Mouse (Mus musculus) forebrain, embryonic 15.5 days (tissue): ENCODE data around the gene Lgals8. TPM values are rescaled to one million over a fixed set of nuclear protein-coding genes. Genes with fewer than 3 reads are reported as not detected.

Experiments
- ATAC-seq: fragments of 200-750 bp; cut with Nextera tagmentation; replicated peaks from 2 replicates; pipeline ENCODE4 v1.8.0; 2017; ENCODE audit warnings: mild to moderate bottlenecking, moderate TSS enrichment, moderate library complexity
- H3K27ac ChIP-seq: fragments of 300-500 bp; sonication (generic); replicated peaks from 2 replicates; pipeline ENCODE4 v1.5.1; 2015; ENCODE audit warnings: mild to moderate bottlenecking, inconsistent platforms
- H3K27me3 ChIP-seq: fragments of 300-500 bp; sonication (generic); 2 replicates; pipeline ENCODE4 v1.6.1; 2015; ENCODE audit warnings: inconsistent platforms
- H3K36me3 ChIP-seq: fragments of 300-500 bp; sonication (generic); 2 replicates; pipeline ENCODE4 v1.6.1; 2015; ENCODE audit warnings: mild to moderate bottlenecking, inconsistent platforms
- H3K4me1 ChIP-seq: fragments of 300-500 bp; sonication (generic); 2 replicates; pipeline ENCODE4 v1.6.1; 2015; ENCODE audit warnings: inconsistent platforms
- H3K4me2 ChIP-seq: fragments of 300-500 bp; sonication (generic); replicated peaks from 2 replicates; pipeline ENCODE4 v1.6.1; 2015; ENCODE audit warnings: mild to moderate bottlenecking, inconsistent platforms
- H3K4me3 ChIP-seq: fragments of 300-500 bp; sonication (generic); 2 replicates; pipeline ENCODE4 v1.5.1; 2015; ENCODE audit warnings: mild to moderate bottlenecking, inconsistent platforms
- H3K9ac ChIP-seq: fragments of 300-500 bp; sonication (generic); replicated peaks from 2 replicates; pipeline ENCODE4 v1.6.1; 2015; ENCODE audit warnings: mild to moderate bottlenecking, inconsistent platforms
- H3K9me3 ChIP-seq: fragments of 300-500 bp; sonication (generic); 2 replicates; pipeline ENCODE4 v1.6.1; 2016; ENCODE audit warnings: inconsistent platforms
- WGBS: fragments of 180-500 bp; shearing (Covaris S2); methylation state at CpG from one replicate; pipeline ENCODE4 v1.1.7; 2015; ENCODE audit warnings: mixed read lengths; 5-methylcytosine and 5-hydroxymethylcytosine counted together
- polyA plus RNA-seq: library from polyadenylated mRNA; unstranded; fragments of >200 nt; fragmentation: Nextera tagmentation; extraction: Ambion mirVana; gene quantifications from 2 replicates; pipeline ENCODE4 v1.2.1, GENCODE M21; 2015

Gene Lgals8
- polyA plus RNA-seq: 13.5 and 14.1 TPM in 2 replicates

DNA sequence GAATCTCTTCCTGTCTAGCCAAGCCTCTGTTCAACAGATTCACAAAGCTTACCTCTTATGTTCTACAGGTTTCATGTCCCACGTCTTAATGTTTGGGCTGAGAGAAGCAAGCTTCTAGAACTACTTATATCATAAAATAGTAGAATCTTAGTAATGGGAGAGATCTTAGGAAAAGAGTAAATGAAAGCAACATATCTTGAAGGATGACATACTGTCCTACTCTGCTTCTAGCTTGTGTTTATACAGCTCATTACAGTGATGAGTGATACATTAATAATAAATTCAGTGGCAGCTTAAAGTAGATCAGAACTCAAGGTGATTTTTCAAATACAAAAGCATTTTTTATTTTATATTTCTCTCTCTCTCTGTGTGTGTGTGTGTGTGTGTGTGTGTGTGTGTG is at the start of gene Lgals8:
Lgals8 (minus strand) TSS at position 101 of the 400 bp plus-strand sequence.
- H3K4me1 ChIP-seq: peaks cover 11% of the 10 kb centered on the region; the same call in 1 of the 2 replicates
- no peaks in the 10 kb centered on the region for H3K36me3 ChIP-seq
- 88% methylated on average over 1 of the region's 1 CpGs for WGBS
- H3K4me3 ChIP-seq: no peak within 1 kb of the TSS
- no peaks in the 10 kb centered on the region for H3K9me3 ChIP-seq
- H3K27ac ChIP-seq: no peak within 1 kb of the TSS
- no peaks in the 10 kb centered on the region for H3K27me3 ChIP-seq
- H3K4me2 ChIP-seq: no peak within 1 kb of the TSS
- no peak within 1 kb of the TSS for H3K9ac ChIP-seq
- no peak for ATAC-seq

DNA sequence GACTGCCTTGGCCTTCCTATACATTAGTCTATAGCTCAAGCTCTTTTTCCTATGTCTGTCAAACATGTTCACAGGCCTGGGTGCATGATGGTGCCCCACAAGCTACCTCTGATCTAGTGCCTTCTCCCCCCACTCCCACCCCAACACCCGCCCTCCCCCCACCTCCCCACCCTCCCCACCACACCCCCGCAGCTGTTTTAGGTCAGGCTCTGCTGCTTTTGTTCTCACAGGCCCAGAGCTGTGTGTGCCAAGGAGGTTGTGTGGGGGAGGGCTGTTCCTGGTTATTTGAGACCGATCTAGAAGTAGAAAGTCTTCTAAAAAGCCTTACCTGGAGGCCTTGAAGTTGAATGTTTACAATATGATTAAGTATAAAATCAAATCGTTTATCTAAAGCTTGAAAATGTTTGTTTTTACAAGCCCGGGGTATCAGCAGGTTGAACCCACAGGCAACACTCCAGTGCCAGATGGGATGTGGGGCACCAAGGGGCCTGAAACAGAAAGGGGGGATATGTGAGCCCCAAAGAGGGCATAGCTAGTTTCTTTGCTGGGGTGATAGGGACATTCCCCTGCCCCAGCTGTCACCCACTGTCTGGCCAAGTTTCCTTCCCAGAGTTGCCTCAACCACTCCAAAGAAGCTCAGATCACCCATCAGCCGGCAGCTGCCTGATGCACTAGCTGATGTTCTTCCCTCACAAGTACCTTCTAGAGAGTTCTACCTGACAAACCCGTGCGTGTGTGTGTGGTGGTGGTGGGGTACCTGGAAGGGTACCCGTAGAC is 46.6 kb upstream of the Lgals8 start:
- no peaks in the 10 kb centered on the region for H3K9me3 ChIP-seq
- no peak overlapping the region for H3K4me2 ChIP-seq
- no peaks in the 10 kb centered on the region for H3K36me3 ChIP-seq
- H3K27me3 ChIP-seq: no peaks in the 10 kb centered on the region
- H3K27ac ChIP-seq: no peak overlapping the region
- H3K9ac ChIP-seq: no peak overlapping the region
- 0 out of 2 replicates have a peak, but pooled peaks have one; percentile 35 for ATAC-seq
- no peaks in the 10 kb centered on the region for H3K4me1 ChIP-seq
- 81% methylated on average over 8 of the region's 9 CpGs for WGBS
- no peak overlapping the region for H3K4me3 ChIP-seq

- H3K4me1 ChIP-seq: no peaks in the 10 kb centered on the region
- no peak overlapping the region for H3K4me3 ChIP-seq
- H3K36me3 ChIP-seq: no peaks in the 10 kb centered on the region
- no peak overlapping the region for H3K9ac ChIP-seq
- no peaks in the 10 kb centered on the region for H3K27me3 ChIP-seq
- no peaks in the 10 kb centered on the region for H3K9me3 ChIP-seq
- 89% methylated on average over 6 of the region's 6 CpGs for WGBS
- ATAC-seq: no peak
- H3K27ac ChIP-seq: no peak overlapping the region
- H3K4me2 ChIP-seq: no peak overlapping the region
Measured at GRCm38 (mm10) chr13:12510032-12510431, 45.3 kb upstream of the Lgals8 start.

DNA sequence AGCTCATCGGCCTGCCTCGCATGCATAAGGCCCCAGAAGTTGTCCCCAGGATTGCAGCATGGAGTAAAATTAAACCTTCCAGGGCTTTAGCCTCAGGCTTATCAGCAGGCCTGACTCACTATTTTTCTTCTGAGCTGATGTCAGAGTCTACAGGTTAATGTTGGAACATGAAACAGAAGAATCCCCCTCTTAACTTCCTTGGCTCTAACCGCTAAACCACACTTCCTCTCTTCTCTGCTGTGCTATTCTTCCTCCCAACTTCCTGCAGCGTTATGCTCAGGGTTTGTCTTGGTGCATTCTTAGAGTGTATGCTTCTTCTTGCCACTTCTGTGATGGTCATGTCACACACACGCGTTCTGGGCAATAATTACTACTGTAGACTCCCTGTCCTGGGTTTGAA is 42.7 kb upstream of the Lgals8 start:
- 91% methylated on average over 6 of the region's 6 CpGs for WGBS
- no peaks in the 10 kb centered on the region for H3K36me3 ChIP-seq
- no peak overlapping the region for H3K4me2 ChIP-seq
- H3K27ac ChIP-seq: no peak overlapping the region
- H3K4me3 ChIP-seq: no peak overlapping the region
- H3K4me1 ChIP-seq: peaks cover 8% of the 10 kb centered on the region
- no peak for ATAC-seq
- no peaks in the 10 kb centered on the region for H3K9me3 ChIP-seq
- no peaks in the 10 kb centered on the region for H3K27me3 ChIP-seq
- H3K9ac ChIP-seq: no peak overlapping the region

GRCm38 (mm10) chr13:12505359-12505758 is 40.6 kb upstream of the Lgals8 start:
- H3K36me3 ChIP-seq: no peaks in the 10 kb centered on the region
- WGBS: 81% methylated on average over 3 of the region's 3 CpGs
- H3K9ac ChIP-seq: no peak overlapping the region
- no peak overlapping the region for H3K27ac ChIP-seq
- no peak for ATAC-seq
- peaks cover 8% of the 10 kb centered on the region for H3K4me1 ChIP-seq
- H3K4me2 ChIP-seq: no peak overlapping the region
- H3K4me3 ChIP-seq: no peak overlapping the region
- H3K9me3 ChIP-seq: no peaks in the 10 kb centered on the region
- H3K27me3 ChIP-seq: no peaks in the 10 kb centered on the region

- ATAC-seq: peak; percentile 54
- Histone ChIP-seq H3K4me3 (no peak overlapping the region), H3K9ac (no peak overlapping the region), H3K27me3 (no peaks in the 10 kb centered on the region), H3K27ac (no peak overlapping the region), H3K4me2 (no peak overlapping the region), H3K9me3 (no peaks in the 10 kb centered on the region), H3K36me3 (no peaks in the 10 kb centered on the region), H3K4me1 (peaks cover 8% of the 10 kb centered on the region)
- 18% methylated on average over 11 of the region's 11 CpGs for WGBS
Measured at GRCm38 (mm10) chr13:12503238-12503751, 38.6 kb upstream of the Lgals8 start.

DNA sequence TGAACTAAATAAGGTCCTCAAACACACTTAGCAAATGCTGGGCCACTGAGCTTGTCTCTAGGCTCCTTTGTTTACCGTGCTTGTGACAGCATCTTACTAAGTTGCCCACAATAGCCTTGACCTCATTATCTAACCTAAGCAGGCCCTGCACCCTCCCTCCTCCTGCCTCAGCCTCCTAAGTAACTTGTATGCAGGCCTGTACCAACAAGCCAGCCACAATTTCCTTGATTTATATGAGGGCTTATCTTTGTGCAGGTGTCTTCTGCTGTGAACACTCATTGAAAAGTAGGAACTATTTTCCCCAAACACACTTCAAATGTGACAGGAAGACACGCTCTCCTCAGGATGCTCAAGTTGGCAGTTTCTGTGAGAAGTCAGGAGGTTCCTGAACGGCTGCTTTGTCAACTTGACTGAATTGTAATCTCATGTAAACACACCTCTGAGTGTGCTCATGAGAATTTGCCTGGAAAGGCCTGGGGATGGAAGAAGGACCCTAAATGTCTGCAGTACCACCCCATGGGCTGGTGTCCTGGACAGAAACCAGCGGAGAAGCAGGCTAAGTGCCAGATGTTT is 38.0 kb upstream of the Lgals8 start:
- H3K4me3 ChIP-seq: no peak overlapping the region
- ATAC-seq: no peak
- H3K27ac ChIP-seq: no peak overlapping the region
- no peaks in the 10 kb centered on the region for H3K36me3 ChIP-seq
- H3K9me3 ChIP-seq: no peaks in the 10 kb centered on the region
- no peak overlapping the region for H3K4me2 ChIP-seq
- H3K9ac ChIP-seq: no peak overlapping the region
- H3K27me3 ChIP-seq: no peaks in the 10 kb centered on the region
- H3K4me1 ChIP-seq: peaks cover 8% of the 10 kb centered on the region
- WGBS: 22% methylated on average over 4 of the region's 4 CpGs

DNA sequence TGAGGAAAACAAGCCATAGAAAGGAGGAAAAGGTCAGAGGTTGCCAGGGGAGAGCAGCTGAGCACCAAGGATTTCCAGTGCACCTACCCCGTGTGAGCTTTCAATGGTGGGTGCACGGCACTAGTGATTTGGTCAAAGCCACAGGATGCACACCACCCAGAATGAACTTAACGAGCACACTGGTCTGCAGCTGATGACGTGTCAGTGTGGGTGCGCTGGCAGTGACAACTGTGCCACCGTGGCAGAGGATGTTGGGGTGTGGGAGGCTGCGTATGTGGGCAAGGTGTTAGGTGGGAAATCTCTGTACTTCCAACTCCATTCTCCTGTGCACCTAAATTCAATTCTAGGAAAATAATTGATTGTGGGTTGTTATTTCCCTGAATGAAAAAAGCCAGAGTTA is 34.4 kb upstream of the Lgals8 start:
- H3K4me3 ChIP-seq: no peak overlapping the region
- WGBS: 71% methylated on average over 7 of the region's 7 CpGs
- H3K27me3 ChIP-seq: no peaks in the 10 kb centered on the region
- ATAC-seq: no peak
- H3K27ac ChIP-seq: no peak overlapping the region
- H3K4me1 ChIP-seq: peaks cover 8% of the 10 kb centered on the region
- H3K4me2 ChIP-seq: no peak overlapping the region
- no peaks in the 10 kb centered on the region for H3K9me3 ChIP-seq
- no peaks in the 10 kb centered on the region for H3K36me3 ChIP-seq
- H3K9ac ChIP-seq: no peak overlapping the region

- H3K9ac ChIP-seq: no peak overlapping the region
- no peaks in the 10 kb centered on the region for H3K27me3 ChIP-seq
- no peaks in the 10 kb centered on the region for H3K36me3 ChIP-seq
- no peak overlapping the region for H3K4me3 ChIP-seq
- H3K27ac ChIP-seq: no peak overlapping the region
- no peaks in the 10 kb centered on the region for H3K9me3 ChIP-seq
- 56% methylated on average over 8 of the region's 8 CpGs for WGBS
- H3K4me2 ChIP-seq: no peak overlapping the region
- ATAC-seq: no peak
- no peaks in the 10 kb centered on the region for H3K4me1 ChIP-seq
Measured at GRCm38 (mm10) chr13:12497809-12498208, 33.1 kb upstream of the Lgals8 start.

- no peak overlapping the region for H3K4me3 ChIP-seq
- H3K4me2 ChIP-seq: no peak overlapping the region
- no peaks in the 10 kb centered on the region for H3K36me3 ChIP-seq
- no peaks in the 10 kb centered on the region for H3K4me1 ChIP-seq
- ATAC-seq: no peak
- H3K9me3 ChIP-seq: no peaks in the 10 kb centered on the region
- no peak overlapping the region for H3K9ac ChIP-seq
- 86% methylated on average over 9 of the region's 9 CpGs for WGBS
- no peaks in the 10 kb centered on the region for H3K27me3 ChIP-seq
- no peak overlapping the region for H3K27ac ChIP-seq
Measured at GRCm38 (mm10) chr13:12494750-12495149, 30.0 kb upstream of the Lgals8 start.

DNA sequence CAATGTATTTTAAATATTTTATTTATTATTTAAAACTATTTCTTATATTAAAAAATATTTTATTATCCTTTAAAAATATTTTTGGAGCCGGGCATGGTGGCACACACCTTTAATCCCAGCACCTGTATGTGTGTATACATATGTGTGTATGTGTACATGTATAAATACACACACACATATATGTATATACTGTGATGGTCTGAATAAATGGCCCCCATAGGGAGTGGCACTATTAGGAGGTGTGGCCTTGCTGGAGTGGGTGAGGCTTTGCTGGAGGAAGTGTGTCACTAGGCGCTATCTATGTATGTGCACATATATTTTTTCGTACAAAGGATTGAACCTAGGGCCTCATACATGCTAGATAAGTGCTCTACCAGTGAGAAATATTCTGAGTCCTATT is 27.8 kb upstream of the Lgals8 start:
- Histone ChIP-seq H3K36me3 (no peaks in the 10 kb centered on the region), H3K4me3 (no peak overlapping the region), H3K27me3 (no peaks in the 10 kb centered on the region), H3K27ac (no peak overlapping the region), H3K4me2 (no peak overlapping the region), H3K9me3 (no peaks in the 10 kb centered on the region), H3K4me1 (no peaks in the 10 kb centered on the region), H3K9ac (no peak overlapping the region)
- WGBS: 93% methylated on average over 3 of the region's 3 CpGs
- no peak for ATAC-seq

- no peak overlapping the region for H3K4me2 ChIP-seq
- no peaks in the 10 kb centered on the region for H3K9me3 ChIP-seq
- no peaks in the 10 kb centered on the region for H3K27me3 ChIP-seq
- H3K27ac ChIP-seq: no peak overlapping the region
- H3K4me3 ChIP-seq: no peak overlapping the region
- H3K9ac ChIP-seq: no peak overlapping the region
- 73% methylated on average over 7 of the region's 7 CpGs for WGBS
- ATAC-seq: no peak
- no peaks in the 10 kb centered on the region for H3K36me3 ChIP-seq
- no peaks in the 10 kb centered on the region for H3K4me1 ChIP-seq
Measured at GRCm38 (mm10) chr13:12485640-12486039, 20.9 kb upstream of the Lgals8 start.
